Mouse (Mus musculus): ENCODE measurements around the gene Tex14.
"Not testable (repeated sequence)": the region's sequence is repeated elsewhere in the genome, so short reads cannot be mapped to it uniquely, and the experiment has no call there.

The Tex14 gene

GRCm38 (mm10) chr11:87479172-87479571, 74.3 kb downstream of the Tex14 start:
- not testable (repeated sequence) for DNase-seq

GRCm38 (mm10) chr11:87483796-87484326, 79.0 kb downstream of the Tex14 start:
- no peak for DNase-seq

- DNase-seq = no peak
Measured at GRCm38 (mm10) chr11:87488948-87489347, 84.1 kb downstream of the Tex14 start.

GRCm38 (mm10) chr11:87504690-87505214, 99.9 kb downstream of the Tex14 start:
- DNase-seq = no peak

GRCm38 (mm10) chr11:87506502-87506901, 101.6 kb downstream of the Tex14 start:
- DNase-seq = no peak

- DNase-seq = no peak
Measured at GRCm38 (mm10) chr11:87507043-87507442, 102.2 kb downstream of the Tex14 start.

- peak; percentile 27 to 56 for DNase-seq
Measured at GRCm38 (mm10) chr11:87519260-87519659, 114.4 kb downstream of the Tex14 start.

- DNase-seq = no peak
Measured at GRCm38 (mm10) chr11:87523466-87523865, 118.6 kb downstream of the Tex14 start.

GRCm38 (mm10) chr11:87523967-87524366, 119.1 kb downstream of the Tex14 start:
- DNase-seq = no peak

GRCm38 (mm10) chr11:87524780-87525179, 119.9 kb downstream of the Tex14 start:
- no peak for DNase-seq

- no peak for DNase-seq
Measured at GRCm38 (mm10) chr11:87527364-87527763, 122.5 kb downstream of the Tex14 start.

- no peak for DNase-seq
Measured at GRCm38 (mm10) chr11:87527990-87528389, 123.1 kb downstream of the Tex14 start.

- no peak for DNase-seq
Measured at GRCm38 (mm10) chr11:87531695-87532094, 126.8 kb downstream of the Tex14 start.

- DNase-seq = peak; percentile 13 to 26
Measured at GRCm38 (mm10) chr11:87542285-87542684, 137.4 kb downstream of the Tex14 start.

- DNase-seq = peak; percentile 65 to 70
Measured at GRCm38 (mm10) chr11:87542906-87543305, 138.0 kb downstream of the Tex14 start.

GRCm38 (mm10) chr11:87553342-87553741, 148.5 kb downstream of the Tex14 start:
- no peak for DNase-seq

GRCm38 (mm10) chr11:87554386-87554785, 149.5 kb downstream of the Tex14 start:
- peak in 1 of 2 experiments; percentile 36 for DNase-seq

- DNase-seq = no peak
Measured at GRCm38 (mm10) chr11:87555106-87555703, 150.3 kb downstream of the Tex14 start.

GRCm38 (mm10) chr11:87561208-87561607, 156.3 kb downstream of the Tex14 start:
- no peak for DNase-seq

GRCm38 (mm10) chr11:87566501-87566900, 161.6 kb downstream of the Tex14 start, which contains the start of gene Gm11492:
Gm11492 (plus strand) TSS chr11:87566653.
- DNase-seq = no peak

- no peak for DNase-seq
Measured at GRCm38 (mm10) chr11:87568255-87568953, 163.5 kb downstream of the Tex14 start, which contains the start of gene Sept4. Sept4 (plus strand) TSS chr11:87568903.

GRCm38 (mm10) chr11:87570743-87571142, 165.9 kb downstream of the Tex14 start:
- no peak for DNase-seq

- no peak for DNase-seq
Measured at GRCm38 (mm10) chr11:87571361-87571950, 166.6 kb downstream of the Tex14 start.
